Mouse (Mus musculus) cerebellum, adult (tissue): ENCODE measurements around the gene Atp5l.

Experiments used
- ATAC-seq: cut with Nextera tagmentation; 2 replicates; pipeline ENCODE4 v1.9.2; 2017; ENCODE audit warnings: mild to moderate bottlenecking, moderate library complexity, mixed read lengths; ENCODE audit not compliant: insufficient number of reproducible peaks, low FRiP score, low TSS enrichment

Atp5l gene

GRCm38 (mm10) chr9:44899716-44900115, 20.8 kb downstream of the Atp5l start:
- no peak for ATAC-seq

- ATAC-seq = no peak
Observed at GRCm38 (mm10) chr9:44897024-44897423, 23.5 kb downstream of the Atp5l start.

- ATAC-seq = no peak
Observed at GRCm38 (mm10) chr9:44892664-44893063, 27.9 kb downstream of the Atp5l start.

- ATAC-seq = no peak
Observed at GRCm38 (mm10) chr9:44891210-44891609, 29.3 kb downstream of the Atp5l start.

GRCm38 (mm10) chr9:44890122-44890521, 30.4 kb downstream of the Atp5l start:
- ATAC-seq = no peak

- ATAC-seq = no peak
Observed at GRCm38 (mm10) chr9:44888114-44888624, 32.4 kb downstream of the Atp5l start.

GRCm38 (mm10) chr9:44882981-44883569, 37.5 kb downstream of the Atp5l start:
- ATAC-seq = no peak

- peak; percentile 12; the same call in 1 of the 2 replicates for ATAC-seq
Observed at GRCm38 (mm10) chr9:44882436-44882980, 38.0 kb downstream of the Atp5l start.

- peak; percentile 46; the same call in 1 of the 2 replicates for ATAC-seq
Observed at GRCm38 (mm10) chr9:44881941-44882435, 38.6 kb downstream of the Atp5l start.

GRCm38 (mm10) chr9:44881221-44881871, 39.2 kb downstream of the Atp5l start, which contains the start of gene Kmt2a:
TSS of gene Kmt2a (minus strand) at chr9:44881296.
- peak; percentile 51 for ATAC-seq

- 0 out of 2 replicates have a peak, but pooled peaks have one; percentile 37 for ATAC-seq
Observed at GRCm38 (mm10) chr9:44880309-44881081, 40.0 kb downstream of the Atp5l start.

GRCm38 (mm10) chr9:44879694-44880271, 40.8 kb downstream of the Atp5l start:
- ATAC-seq = no peak

- no peak for ATAC-seq
Observed at GRCm38 (mm10) chr9:44878776-44879500, 41.6 kb downstream of the Atp5l start.

GRCm38 (mm10) chr9:44877686-44878085, 42.9 kb downstream of the Atp5l start:
- ATAC-seq = no peak

- no peak for ATAC-seq
Observed at GRCm38 (mm10) chr9:44875476-44875875, 45.1 kb downstream of the Atp5l start.

- ATAC-seq = no peak
Observed at GRCm38 (mm10) chr9:44874198-44874597, 46.3 kb downstream of the Atp5l start.

- ATAC-seq = no peak
Observed at GRCm38 (mm10) chr9:44873665-44874064, 46.9 kb downstream of the Atp5l start.

- no peak for ATAC-seq
Observed at GRCm38 (mm10) chr9:44868336-44869094, 52.0 kb downstream of the Atp5l start.

GRCm38 (mm10) chr9:44867664-44868063, 52.9 kb downstream of the Atp5l start:
- ATAC-seq = no peak
